Mouse (Mus musculus) forebrain, embryonic 16.5 days (tissue): ENCODE results near the gene Sh3rf1. TPM values are rescaled to one million over a fixed set of nuclear protein-coding genes. Genes with fewer than 3 reads are reported as not detected.
A peak's percentile ranks its signal among the peaks of the same experiment; 100 is the strongest.

Experiments
- ATAC-seq: fragments of 200-750 bp; cut with Nextera tagmentation; 2 replicates; pipeline ENCODE4 v1.8.0; 2017; ENCODE audit warnings: mild to moderate bottlenecking, moderate library complexity
- H3K27ac ChIP-seq: fragments of 300-500 bp; sonication (generic); 2 replicates; pipeline ENCODE4 v1.5.1; 2014; ENCODE audit warnings: low read length, control low read depth
- H3K27me3 ChIP-seq: fragments of 300-500 bp; sonication (generic); replicated peaks from 2 replicates; pipeline ENCODE4 v1.6.1; 2014; ENCODE audit warnings: low read length; ENCODE audit not compliant: control insufficient read depth, insufficient read depth
- H3K36me3 ChIP-seq: fragments of 300-500 bp; sonication (generic); 2 replicates; pipeline ENCODE4 v1.6.1; 2014; ENCODE audit not compliant: control insufficient read depth, insufficient read depth
- H3K4me1 ChIP-seq: fragments of 300-500 bp; sonication (generic); replicated peaks from 2 replicates; pipeline ENCODE4 v1.6.1; 2014; ENCODE audit warnings: low read length; ENCODE audit not compliant: control insufficient read depth, insufficient read depth
- H3K4me2 ChIP-seq: fragments of 300-500 bp; sonication (generic); 2 replicates; pipeline ENCODE4 v1.6.1; 2014; ENCODE audit warnings: mild to moderate bottlenecking, low read length, control low read depth
- H3K4me3 ChIP-seq: fragments of 300-500 bp; sonication (generic); replicated peaks from 2 replicates; pipeline ENCODE4 v1.5.1; 2014; ENCODE audit warnings: mild to moderate bottlenecking, low read length, control low read depth
- H3K9ac ChIP-seq: fragments of 300-500 bp; sonication (generic); replicated peaks from 2 replicates; pipeline ENCODE4 v1.6.1; 2014; ENCODE audit warnings: low read depth, low read length, control low read depth
- H3K9me3 ChIP-seq: fragments of 300-500 bp; sonication (generic); 2 replicates; pipeline ENCODE4 v1.6.1; 2016; ENCODE audit warnings: low read length; ENCODE audit not compliant: control insufficient read depth
- WGBS: fragments of 180-500 bp; shearing (Covaris S2); extraction: QIAGEN DNeasy Blood & Tissue Kit; methylation state at CpG from one replicate; pipeline ENCODE4 v1.1.7; 2014; 5-methylcytosine and 5-hydroxymethylcytosine counted together
- polyA plus RNA-seq: library from polyadenylated mRNA; unstranded; fragments of >200 nt; fragmentation: Nextera tagmentation; extraction: Ambion mirVana; gene quantifications from 2 replicates; pipeline ENCODE4 v1.2.1, GENCODE M21; 2015

Sh3rf1 gene
- polyA plus RNA-seq, 1 experiment from 2014 or later = 30.4 TPM

DNA sequence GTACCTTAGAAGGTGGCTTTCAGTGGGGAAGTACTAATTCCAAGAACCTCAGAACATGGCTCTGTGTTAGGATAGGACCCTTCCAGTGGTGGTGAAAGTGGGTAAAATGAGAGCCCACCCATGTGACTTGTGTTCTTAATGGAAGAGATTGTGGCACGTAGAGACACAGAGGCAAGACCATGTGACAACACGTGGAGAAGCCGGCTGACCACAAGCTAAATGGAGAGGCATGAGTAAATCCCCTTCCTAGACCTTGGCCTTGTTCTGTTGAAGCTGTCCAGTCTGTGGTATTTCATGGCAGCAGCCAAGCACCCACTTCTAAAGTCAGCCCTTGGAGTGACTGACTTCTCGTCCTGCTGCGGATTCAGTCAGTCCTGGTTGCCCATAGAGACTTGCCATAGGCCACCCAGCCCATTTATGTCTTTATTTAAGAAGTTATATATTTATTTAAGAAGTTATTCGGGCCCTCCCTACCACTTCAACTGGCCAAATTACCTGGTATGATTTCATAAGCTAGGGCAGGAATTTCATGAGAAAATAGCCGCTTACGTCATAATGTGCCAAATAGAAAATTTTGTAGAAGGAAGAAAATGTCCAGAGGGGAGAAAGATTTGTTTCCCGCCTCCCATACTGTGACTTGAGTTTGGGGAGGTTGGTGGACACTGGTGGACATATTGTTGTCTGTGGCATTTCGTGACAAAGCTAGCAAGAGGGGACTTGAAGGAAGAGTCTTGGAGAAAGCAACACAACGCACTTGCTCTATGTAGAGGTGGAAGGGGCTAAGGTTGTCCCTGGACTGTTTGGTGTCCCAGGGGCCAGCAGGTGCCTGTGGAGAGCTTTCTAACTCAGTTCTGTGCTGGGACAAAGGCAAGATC is 7.4 kb downstream of the Sh3rf1 start:
- WGBS = 95% methylated on average over 11 of the region's 11 CpGs
- no peak overlapping the region for H3K27ac ChIP-seq
- H3K4me2 ChIP-seq = no peak overlapping the region
- H3K9ac ChIP-seq = no peak overlapping the region
- no peak overlapping the region for H3K4me3 ChIP-seq
- ATAC-seq = no peak
- H3K27me3 ChIP-seq = no peaks in the 10 kb centered on the region
- no peaks in the 10 kb centered on the region for H3K9me3 ChIP-seq
- peaks cover 43% of the 10 kb centered on the region for H3K4me1 ChIP-seq
- H3K36me3 ChIP-seq = no peaks in the 10 kb centered on the region

DNA sequence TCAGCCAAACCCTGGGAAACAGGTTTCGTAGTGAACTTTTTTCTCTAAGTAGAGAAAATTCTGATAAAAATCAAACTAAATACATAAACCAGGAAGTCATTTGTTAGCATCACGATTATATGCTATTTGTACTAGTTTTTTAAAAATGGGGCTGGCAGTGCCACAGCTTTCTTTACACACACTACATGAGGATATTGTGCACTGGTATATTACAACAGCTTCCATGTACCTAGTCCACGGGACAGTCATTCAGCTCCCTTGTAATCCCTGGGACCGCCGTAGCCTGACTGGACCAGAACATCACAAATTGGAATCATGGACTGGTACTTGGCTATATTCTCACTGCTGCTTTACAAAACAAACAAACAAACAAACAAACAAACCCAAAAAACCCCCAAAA is 11.8 kb downstream of the Sh3rf1 start:
- no peaks in the 10 kb centered on the region for H3K27me3 ChIP-seq
- peaks cover 24% of the 10 kb centered on the region for H3K4me1 ChIP-seq
- WGBS = 96% methylated on average over 5 of the region's 5 CpGs
- no peak for ATAC-seq
- H3K9me3 ChIP-seq = no peaks in the 10 kb centered on the region
- H3K27ac ChIP-seq = no peak overlapping the region
- no peak overlapping the region for H3K4me2 ChIP-seq
- no peak overlapping the region for H3K4me3 ChIP-seq
- H3K36me3 ChIP-seq = no peaks in the 10 kb centered on the region
- H3K9ac ChIP-seq = no peak overlapping the region

DNA sequence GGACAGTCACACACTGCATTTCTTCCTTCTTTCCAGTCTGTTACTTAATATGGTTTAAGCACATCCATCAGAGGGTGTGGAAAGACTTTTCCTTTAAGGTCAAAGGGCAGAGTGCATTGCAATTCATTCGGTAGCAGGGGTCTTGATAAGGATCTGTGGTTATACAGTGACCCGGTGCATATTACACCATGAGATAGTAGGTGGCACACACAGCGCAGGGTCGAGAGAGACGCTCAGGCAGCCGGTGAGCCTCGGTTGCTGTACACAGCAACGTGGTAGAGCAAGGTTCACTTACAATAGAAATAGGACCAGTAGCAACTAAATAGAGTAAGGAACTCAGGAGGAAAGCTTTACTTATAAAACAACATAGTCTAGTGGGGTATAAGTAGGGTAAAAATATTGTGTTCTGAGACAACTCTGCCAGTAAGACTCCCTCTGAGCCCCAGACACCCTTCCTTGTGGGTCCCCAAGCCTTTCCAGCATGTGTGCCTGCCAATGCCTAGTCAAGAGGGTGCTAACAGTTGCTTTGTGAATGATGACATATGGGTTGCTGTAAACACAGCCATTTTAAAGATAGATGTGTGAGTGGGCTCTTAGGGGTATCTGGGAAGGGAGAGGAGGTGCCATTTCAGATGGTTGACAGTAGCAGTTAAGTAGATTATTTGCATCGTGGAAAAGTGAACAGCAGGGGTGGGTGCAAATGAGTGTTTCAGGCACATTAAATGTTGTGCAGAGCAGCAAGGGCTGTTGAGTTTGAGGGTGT is 13.0 kb downstream of the Sh3rf1 start:
- Histone ChIP-seq H3K4me1 (peaks cover 24% of the 10 kb centered on the region), H3K4me3 (no peak overlapping the region), H3K27ac (peak overlapping the region; percentile 25; the same call in 1 of the 2 replicates), H3K9ac (no peak overlapping the region), H3K27me3 (no peaks in the 10 kb centered on the region), H3K4me2 (no peak overlapping the region; the same call in 1 of the 2 replicates), H3K36me3 (no peaks in the 10 kb centered on the region), H3K9me3 (no peaks in the 10 kb centered on the region)
- 71% methylated on average over 9 of the region's 9 CpGs for WGBS
- peak; percentile 97 for ATAC-seq

DNA sequence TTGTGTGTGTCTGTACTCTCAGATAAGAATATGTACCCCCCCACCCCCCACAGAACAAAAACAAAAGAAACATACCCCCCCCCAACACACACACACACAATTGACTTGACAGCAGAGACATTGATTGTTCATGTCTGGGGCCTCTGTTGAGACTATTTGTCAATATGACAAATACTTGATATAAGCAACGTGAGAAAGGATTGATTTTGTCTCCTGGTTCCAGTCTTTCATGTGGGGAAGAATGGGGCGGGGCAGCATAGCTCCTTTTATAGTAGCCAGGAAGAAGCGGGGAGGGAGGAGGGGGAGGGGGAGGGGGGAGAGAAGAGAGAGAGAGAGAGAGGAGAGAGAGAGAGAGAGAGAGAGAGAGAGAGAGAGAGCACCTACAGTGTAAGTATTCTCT is 15.9 kb downstream of the Sh3rf1 start:
- H3K27ac ChIP-seq = no peak overlapping the region
- ATAC-seq = no peak
- H3K36me3 ChIP-seq = peaks cover 2% of the 10 kb centered on the region; the same call in 1 of the 2 replicates
- WGBS = 55% methylated on average over 3 of the region's 3 CpGs
- H3K4me1 ChIP-seq = peaks cover 19% of the 10 kb centered on the region
- no peak overlapping the region for H3K9ac ChIP-seq
- H3K4me3 ChIP-seq = no peak overlapping the region
- H3K27me3 ChIP-seq = no peaks in the 10 kb centered on the region
- peaks cover 4% of the 10 kb centered on the region; the same call in 1 of the 2 replicates for H3K9me3 ChIP-seq
- no peak overlapping the region for H3K4me2 ChIP-seq

DNA sequence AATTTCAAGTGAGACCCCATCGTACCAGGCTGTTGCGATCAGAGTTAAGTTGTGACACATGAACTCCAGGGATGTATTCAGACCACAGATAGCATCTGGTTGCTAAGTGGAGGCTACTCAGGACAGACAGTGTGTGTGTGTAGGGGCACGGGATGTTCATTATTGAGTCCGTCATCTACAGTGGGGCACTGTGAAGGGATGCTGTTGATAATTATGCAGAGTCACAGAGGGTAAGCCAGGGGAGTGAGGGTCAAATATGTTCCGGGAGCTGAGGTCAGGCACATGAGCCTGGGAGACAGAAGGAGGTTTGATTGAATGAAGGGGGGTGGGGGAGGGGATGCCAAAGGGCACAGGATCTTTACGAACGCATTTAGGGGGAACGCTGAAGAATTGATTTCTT is 17.6 kb downstream of the Sh3rf1 start:
- peaks cover 4% of the 10 kb centered on the region; the same call in 1 of the 2 replicates for H3K9me3 ChIP-seq
- peaks cover 15% of the 10 kb centered on the region for H3K4me1 ChIP-seq
- no peak overlapping the region for H3K9ac ChIP-seq
- H3K27me3 ChIP-seq = no peaks in the 10 kb centered on the region
- no peak overlapping the region for H3K27ac ChIP-seq
- peaks cover 2% of the 10 kb centered on the region; the same call in 1 of the 2 replicates for H3K36me3 ChIP-seq
- no peak overlapping the region for H3K4me2 ChIP-seq
- H3K4me3 ChIP-seq = no peak overlapping the region
- ATAC-seq = no peak
- WGBS = 82% methylated on average over 8 of the region's 8 CpGs

DNA sequence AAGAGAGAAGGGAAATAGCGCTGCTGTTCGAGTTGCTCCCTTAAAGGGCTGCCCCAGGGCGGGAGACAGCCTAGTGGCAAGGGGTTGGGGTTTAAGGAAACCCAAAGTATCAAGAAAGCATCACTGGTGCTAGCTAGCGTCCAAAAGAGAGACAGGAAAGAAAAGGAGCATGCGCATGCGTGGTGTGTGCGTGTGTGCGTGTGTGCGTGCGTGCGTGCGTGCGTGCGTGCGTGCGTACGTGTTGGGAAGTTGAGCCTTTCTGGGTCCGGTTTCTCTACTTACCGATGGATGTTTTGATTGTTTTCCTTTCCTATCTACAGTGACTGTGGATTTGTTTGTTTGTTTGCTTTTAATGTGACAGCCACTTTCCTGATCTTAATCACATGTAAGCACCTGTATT is 19.2 kb downstream of the Sh3rf1 start:
- no peak overlapping the region for H3K27ac ChIP-seq

DNA sequence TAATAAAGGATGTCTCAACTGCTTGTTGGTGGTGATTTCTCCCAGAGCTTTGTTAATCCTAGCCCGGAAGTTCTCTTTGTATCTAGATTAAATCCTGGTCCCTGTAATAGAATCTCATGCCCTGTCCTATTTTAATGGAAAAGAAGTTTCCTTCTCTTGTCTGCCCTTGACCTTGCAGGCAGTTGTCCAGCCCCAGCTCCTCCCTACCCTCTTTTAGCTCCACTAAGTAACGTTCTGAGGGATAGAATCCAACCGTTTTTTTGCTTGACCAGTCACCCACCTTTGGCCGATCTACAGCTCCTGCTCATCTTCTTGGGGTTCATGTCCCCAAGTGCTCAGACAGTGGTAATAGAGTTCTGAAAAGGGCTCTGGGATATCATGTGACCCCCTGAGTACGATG is 19.8 kb downstream of the Sh3rf1 start:
- no peak overlapping the region for H3K9ac ChIP-seq
- H3K4me3 ChIP-seq = no peak overlapping the region
- H3K4me2 ChIP-seq = no peak overlapping the region
- no peaks in the 10 kb centered on the region for H3K27me3 ChIP-seq
- peaks cover 6% of the 10 kb centered on the region; the same call in 1 of the 2 replicates for H3K4me1 ChIP-seq
- WGBS = 96% methylated on average over 5 of the region's 5 CpGs
- no peak for ATAC-seq
- H3K36me3 ChIP-seq = peaks cover 2% of the 10 kb centered on the region; the same call in 1 of the 2 replicates
- H3K27ac ChIP-seq = no peak overlapping the region
- peaks cover 4% of the 10 kb centered on the region; the same call in 1 of the 2 replicates for H3K9me3 ChIP-seq

More for the DNA sequence above, 19.2 kb downstream of the Sh3rf1 start:
- Histone ChIP-seq H3K4me1 (peaks cover 6% of the 10 kb centered on the region; the same call in 1 of the 2 replicates), H3K4me2 (no peak overlapping the region), H3K9ac (no peak overlapping the region), H3K9me3 (peaks cover 4% of the 10 kb centered on the region; the same call in 1 of the 2 replicates), H3K27me3 (no peaks in the 10 kb centered on the region), H3K4me3 (no peak overlapping the region), H3K36me3 (peaks cover 2% of the 10 kb centered on the region; the same call in 1 of the 2 replicates)
- WGBS = 97% methylated on average over 19 of the region's 19 CpGs
- ATAC-seq = no peak

DNA sequence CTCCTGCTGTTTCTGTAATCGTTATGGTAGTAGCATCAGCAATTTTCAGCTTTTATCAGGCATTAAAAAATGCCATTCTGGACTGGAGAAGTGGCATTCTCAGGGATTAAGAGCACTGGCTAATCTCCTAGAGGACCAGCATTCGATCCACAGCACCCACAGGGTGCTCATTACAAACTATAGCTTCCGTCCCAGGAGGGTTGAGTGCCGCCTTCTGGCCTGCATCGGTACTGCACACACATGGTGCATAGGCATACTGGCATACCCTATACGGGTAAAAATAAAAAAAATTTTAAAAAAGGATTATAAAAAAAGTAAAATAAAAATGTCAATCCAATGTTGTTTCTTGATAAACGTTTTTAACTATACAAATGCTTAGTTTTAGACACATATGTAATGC is 20.5 kb downstream of the Sh3rf1 start:
- 89% methylated on average over 7 of the region's 7 CpGs for WGBS
- H3K27me3 ChIP-seq = no peaks in the 10 kb centered on the region
- H3K9ac ChIP-seq = no peak overlapping the region
- H3K27ac ChIP-seq = no peak overlapping the region
- H3K36me3 ChIP-seq = peaks cover 2% of the 10 kb centered on the region; the same call in 1 of the 2 replicates
- peaks cover 6% of the 10 kb centered on the region; the same call in 1 of the 2 replicates for H3K4me1 ChIP-seq
- H3K9me3 ChIP-seq = peaks cover 4% of the 10 kb centered on the region; the same call in 1 of the 2 replicates
- H3K4me3 ChIP-seq = no peak overlapping the region
- H3K4me2 ChIP-seq = no peak overlapping the region
- no peak for ATAC-seq
